Mouse (Mus musculus): ENCODE results near the gene Tjp3. TPM values are rescaled to one million over a fixed set of nuclear protein-coding genes. Genes with fewer than 3 reads are reported as not detected.

Tjp3 gene
- polyA plus RNA-seq, 1 experiment from 2014 or later: 7.3 TPM

GRCm38 (mm10) chr10:81247804-81248203 is 43.6 kb downstream of the Tjp3 start:
- no peak for ATAC-seq
- no peak overlapping the region for H3K4me3 ChIP-seq (replicated peaks; ENCODE audit: low read length)
- H3K9ac ChIP-seq (replicated peaks; ENCODE audit: low read depth, low read length): no peak overlapping the region
- 98% methylated on average over 2 of the region's 2 CpGs for WGBS
- H3K27me3 ChIP-seq (replicated peaks; ENCODE audit: control insufficient read depth, insufficient read depth, low read length): peaks cover 16% of the 10 kb centered on the region; the same call in 1 of the 2 replicates
- H3K4me2 ChIP-seq (ENCODE audit: low read length): no peak overlapping the region
- H3K9me3 ChIP-seq (ENCODE audit: control insufficient read depth, low read length): no peaks in the 10 kb centered on the region
- H3K4me1 ChIP-seq (replicated peaks; ENCODE audit: control insufficient read depth, insufficient read depth, low read length): peaks cover 8% of the 10 kb centered on the region
- H3K27ac ChIP-seq (ENCODE audit: low read length): no peak overlapping the region
- no peaks in the 10 kb centered on the region for H3K36me3 ChIP-seq (ENCODE audit: control insufficient read depth, insufficient read depth)

- H3K36me3 ChIP-seq (ENCODE audit: control insufficient read depth, insufficient read depth): no peaks in the 10 kb centered on the region
- H3K27me3 ChIP-seq (replicated peaks; ENCODE audit: control insufficient read depth, insufficient read depth, low read length): peaks cover 6% of the 10 kb centered on the region
- no peaks in the 10 kb centered on the region for H3K4me1 ChIP-seq (replicated peaks; ENCODE audit: control insufficient read depth, insufficient read depth, low read length)
- no peak overlapping the region for H3K9ac ChIP-seq (replicated peaks; ENCODE audit: low read depth, low read length)
- no peaks in the 10 kb centered on the region for H3K9me3 ChIP-seq (ENCODE audit: control insufficient read depth, low read length)
- H3K4me2 ChIP-seq (ENCODE audit: low read length): no peak overlapping the region
- ATAC-seq: no peak
- H3K27ac ChIP-seq (ENCODE audit: low read length): no peak overlapping the region
- H3K4me3 ChIP-seq (replicated peaks; ENCODE audit: low read length): no peak overlapping the region
- WGBS: 90% methylated on average over 6 of the region's 6 CpGs
Measured at GRCm38 (mm10) chr10:81245166-81245565, 46.2 kb downstream of the Tjp3 start.

GRCm38 (mm10) chr10:81244595-81244994 is 46.8 kb downstream of the Tjp3 start:
- no peak overlapping the region for H3K9ac ChIP-seq (replicated peaks; ENCODE audit: low read depth, low read length)
- 7% methylated on average over 17 of the region's 17 CpGs for WGBS
- no peak overlapping the region for H3K4me2 ChIP-seq (ENCODE audit: low read length)

GRCm38 (mm10) chr10:81244146-81244545 is 47.2 kb downstream of the Tjp3 start:
- Histone ChIP-seq H3K4me1 (replicated peaks; ENCODE audit: control insufficient read depth, insufficient read depth, low read length) (no peaks in the 10 kb centered on the region), H3K4me2 (ENCODE audit: low read length) (no peak overlapping the region), H3K27ac (ENCODE audit: low read length) (no peak overlapping the region), H3K9ac (replicated peaks; ENCODE audit: low read depth, low read length) (no peak overlapping the region), H3K9me3 (ENCODE audit: control insufficient read depth, low read length) (no peaks in the 10 kb centered on the region), H3K4me3 (replicated peaks; ENCODE audit: low read length) (no peak overlapping the region), H3K27me3 (replicated peaks; ENCODE audit: control insufficient read depth, insufficient read depth, low read length) (peaks cover 12% of the 10 kb centered on the region), H3K36me3 (ENCODE audit: control insufficient read depth, insufficient read depth) (no peaks in the 10 kb centered on the region)
- ATAC-seq: no peak
- 79% methylated on average over 4 of the region's 4 CpGs for WGBS

More at GRCm38 (mm10) chr10:81244595-81244994, 46.8 kb downstream of the Tjp3 start:
- ATAC-seq: peak; percentile 72
- H3K4me3 ChIP-seq (replicated peaks; ENCODE audit: low read length): no peak overlapping the region
- no peak overlapping the region for H3K27ac ChIP-seq (ENCODE audit: low read length)
- no peaks in the 10 kb centered on the region for H3K4me1 ChIP-seq (replicated peaks; ENCODE audit: control insufficient read depth, insufficient read depth, low read length)
- H3K27me3 ChIP-seq (replicated peaks; ENCODE audit: control insufficient read depth, insufficient read depth, low read length): peaks cover 8% of the 10 kb centered on the region
- H3K9me3 ChIP-seq (ENCODE audit: control insufficient read depth, low read length): no peaks in the 10 kb centered on the region
- H3K36me3 ChIP-seq (ENCODE audit: control insufficient read depth, insufficient read depth): no peaks in the 10 kb centered on the region

- Histone ChIP-seq H3K4me1 (replicated peaks; ENCODE audit: control insufficient read depth, insufficient read depth, low read length) (no peaks in the 10 kb centered on the region), H3K27ac (ENCODE audit: low read length) (no peak overlapping the region), H3K4me3 (replicated peaks; ENCODE audit: low read length) (no peak overlapping the region), H3K27me3 (replicated peaks; ENCODE audit: control insufficient read depth, insufficient read depth, low read length) (peaks cover 12% of the 10 kb centered on the region), H3K36me3 (ENCODE audit: control insufficient read depth, insufficient read depth) (no peaks in the 10 kb centered on the region), H3K4me2 (ENCODE audit: low read length) (no peak overlapping the region), H3K9ac (replicated peaks; ENCODE audit: low read depth, low read length) (no peak overlapping the region), H3K9me3 (ENCODE audit: control insufficient read depth, low read length) (no peaks in the 10 kb centered on the region)
- 88% methylated on average over 16 of the region's 16 CpGs for WGBS
- no peak for ATAC-seq
Measured at GRCm38 (mm10) chr10:81242021-81242420, 49.4 kb downstream of the Tjp3 start.

GRCm38 (mm10) chr10:81240876-81241275 is 50.5 kb downstream of the Tjp3 start:
- Histone ChIP-seq H3K27ac (ENCODE audit: low read length) (no peak overlapping the region), H3K36me3 (ENCODE audit: control insufficient read depth, insufficient read depth) (no peaks in the 10 kb centered on the region), H3K4me1 (replicated peaks; ENCODE audit: control insufficient read depth, insufficient read depth, low read length) (no peaks in the 10 kb centered on the region), H3K9me3 (ENCODE audit: control insufficient read depth, low read length) (no peaks in the 10 kb centered on the region), H3K4me3 (replicated peaks; ENCODE audit: low read length) (no peak overlapping the region), H3K9ac (replicated peaks; ENCODE audit: low read depth, low read length) (no peak overlapping the region), H3K27me3 (replicated peaks; ENCODE audit: control insufficient read depth, insufficient read depth, low read length) (peaks cover 12% of the 10 kb centered on the region), H3K4me2 (ENCODE audit: low read length) (no peak overlapping the region)
- no peak for ATAC-seq
- WGBS: 19% methylated on average over 13 of the region's 13 CpGs

- ATAC-seq: no peak
- Histone ChIP-seq H3K9ac (replicated peaks; ENCODE audit: low read depth, low read length) (no peak overlapping the region), H3K4me2 (ENCODE audit: low read length) (no peak overlapping the region), H3K4me3 (replicated peaks; ENCODE audit: low read length) (no peak overlapping the region), H3K27ac (ENCODE audit: low read length) (no peak overlapping the region), H3K27me3 (replicated peaks; ENCODE audit: control insufficient read depth, insufficient read depth, low read length) (peaks cover 12% of the 10 kb centered on the region), H3K9me3 (ENCODE audit: control insufficient read depth, low read length) (no peaks in the 10 kb centered on the region), H3K36me3 (ENCODE audit: control insufficient read depth, insufficient read depth) (no peaks in the 10 kb centered on the region), H3K4me1 (replicated peaks; ENCODE audit: control insufficient read depth, insufficient read depth, low read length) (peaks cover 3% of the 10 kb centered on the region)
- WGBS: 84% methylated on average over 2 of the region's 2 CpGs
Measured at GRCm38 (mm10) chr10:81238618-81239017, 52.8 kb downstream of the Tjp3 start.

- Histone ChIP-seq H3K4me2 (ENCODE audit: low read length) (no peak overlapping the region), H3K9ac (replicated peaks; ENCODE audit: low read depth, low read length) (no peak overlapping the region), H3K36me3 (ENCODE audit: control insufficient read depth, insufficient read depth) (no peaks in the 10 kb centered on the region), H3K4me3 (replicated peaks; ENCODE audit: low read length) (no peak overlapping the region), H3K4me1 (replicated peaks; ENCODE audit: control insufficient read depth, insufficient read depth, low read length) (peaks cover 10% of the 10 kb centered on the region), H3K27me3 (replicated peaks; ENCODE audit: control insufficient read depth, insufficient read depth, low read length) (peaks cover 12% of the 10 kb centered on the region), H3K9me3 (ENCODE audit: control insufficient read depth, low read length) (no peaks in the 10 kb centered on the region), H3K27ac (ENCODE audit: low read length) (no peak overlapping the region)
- WGBS: 89% methylated on average over 12 of the region's 12 CpGs
- ATAC-seq: no peak
Measured at GRCm38 (mm10) chr10:81236471-81237268, 54.7 kb downstream of the Tjp3 start.

GRCm38 (mm10) chr10:81234206-81234605 is 57.2 kb downstream of the Tjp3 start:
- H3K9me3 ChIP-seq (ENCODE audit: control insufficient read depth, low read length): no peaks in the 10 kb centered on the region
- peaks cover 23% of the 10 kb centered on the region for H3K4me1 ChIP-seq (replicated peaks; ENCODE audit: control insufficient read depth, insufficient read depth, low read length)
- WGBS: 85% methylated on average over 6 of the region's 6 CpGs
- no peak overlapping the region for H3K4me3 ChIP-seq (replicated peaks; ENCODE audit: low read length)
- H3K4me2 ChIP-seq (ENCODE audit: low read length): no peak overlapping the region
- no peak overlapping the region for H3K27ac ChIP-seq (ENCODE audit: low read length)
- no peaks in the 10 kb centered on the region for H3K36me3 ChIP-seq (ENCODE audit: control insufficient read depth, insufficient read depth)
- H3K27me3 ChIP-seq (replicated peaks; ENCODE audit: control insufficient read depth, insufficient read depth, low read length): no peaks in the 10 kb centered on the region; the same call in 1 of the 2 replicates
- no peak overlapping the region for H3K9ac ChIP-seq (replicated peaks; ENCODE audit: low read depth, low read length)
- no peak for ATAC-seq

Measured in forebrain, embryonic 16.5 days (tissue).